Mouse (Mus musculus) limb, embryonic 12.5 days (tissue): ENCODE results near the gene Gdf9. TPM values are rescaled to one million over a fixed set of nuclear protein-coding genes. Genes with fewer than 3 reads are reported as not detected.

ENCODE experiments used
- ATAC-seq: fragments of 200-750 bp; cut with Nextera tagmentation; 2 replicates; pipeline ENCODE4 v1.8.0; 2017; ENCODE audit warnings: low read depth, moderate TSS enrichment; ENCODE audit not compliant: insufficient number of reproducible peaks, insufficient read depth, low FRiP score, low TSS enrichment
- H3K27ac ChIP-seq: fragments of 300-500 bp; sonication (generic); 2 replicates; pipeline ENCODE4 v1.5.1; 2016; ENCODE audit warnings: mild to moderate bottlenecking, moderate library complexity
- H3K27me3 ChIP-seq: fragments of 300-500 bp; sonication (generic); 2 replicates; pipeline ENCODE4 v1.6.1; 2016; ENCODE audit warnings: mild to moderate bottlenecking, moderate library complexity
- H3K36me3 ChIP-seq: fragments of 300-500 bp; sonication (generic); 2 replicates; pipeline ENCODE4 v1.6.1; 2016; ENCODE audit warnings: mild to moderate bottlenecking, moderate library complexity
- H3K4me1 ChIP-seq: fragments of 300-500 bp; sonication (generic); replicated peaks from 2 replicates; pipeline ENCODE4 v1.6.1; 2016
- H3K4me2 ChIP-seq: fragments of 300-500 bp; sonication (generic); 2 replicates; pipeline ENCODE4 v1.6.1; 2016; ENCODE audit warnings: mild to moderate bottlenecking, moderate library complexity
- H3K4me3 ChIP-seq: fragments of 300-500 bp; sonication (generic); replicated peaks from 2 replicates; pipeline ENCODE4 v1.5.1; 2016; ENCODE audit warnings: mild to moderate bottlenecking
- H3K9ac ChIP-seq: fragments of 300-500 bp; sonication (generic); replicated peaks from 2 replicates; pipeline ENCODE4 v1.6.1; 2016; ENCODE audit warnings: mild to moderate bottlenecking, moderate library complexity
- H3K9me3 ChIP-seq: fragments of 300-500 bp; sonication (generic); 2 replicates; pipeline ENCODE4 v1.6.1; 2016; ENCODE audit warnings: mild to moderate bottlenecking, moderate library complexity
- WGBS: fragments of 180-500 bp; shearing (Covaris S2); methylation state at CpG from one replicate; pipeline ENCODE4 v1.1.7; 2016; 5-methylcytosine and 5-hydroxymethylcytosine counted together
- polyA plus RNA-seq: library from polyadenylated mRNA; unstranded; fragments of >200 nt; fragmentation: Nextera tagmentation; extraction: Ambion mirVana; gene quantifications from 2 replicates; pipeline ENCODE4 v1.2.1, GENCODE M21; 2016

Gene Gdf9
- polyA plus RNA-seq, 1 experiment from 2014 or later, result 1.2 TPM

GRCm38 (mm10) chr11:53460192-53460591 is 29.4 kb downstream of the Gdf9 start:
- Histone ChIP-seq H3K27me3 (peaks cover 61% of the 10 kb centered on the region), H3K36me3 (peaks cover 4% of the 10 kb centered on the region; the same call in 1 of the 2 replicates), H3K4me1 (peaks cover 15% of the 10 kb centered on the region), H3K9me3 (no peaks in the 10 kb centered on the region), H3K4me3 (no peak overlapping the region), H3K9ac (no peak overlapping the region), H3K27ac (no peak overlapping the region), H3K4me2 (no peak overlapping the region)
- ATAC-seq, result no peak
- WGBS, result 91% methylated on average over 3 of the region's 3 CpGs

- Histone ChIP-seq H3K4me3 (no peak overlapping the region), H3K4me2 (no peak overlapping the region), H3K9me3 (no peaks in the 10 kb centered on the region), H3K9ac (no peak overlapping the region), H3K27ac (no peak overlapping the region), H3K4me1 (peaks cover 20% of the 10 kb centered on the region), H3K36me3 (peaks cover 4% of the 10 kb centered on the region; the same call in 1 of the 2 replicates), H3K27me3 (peaks cover 68% of the 10 kb centered on the region)
- 24% methylated on average over 5 of the region's 5 CpGs for WGBS
- no peak for ATAC-seq
Observed at GRCm38 (mm10) chr11:53461727-53462126, 30.9 kb downstream of the Gdf9 start.

GRCm38 (mm10) chr11:53463551-53464424 is 33.0 kb downstream of the Gdf9 start:
- H3K36me3 ChIP-seq, result peaks cover 4% of the 10 kb centered on the region; the same call in 1 of the 2 replicates
- WGBS, result 7% methylated on average over 55 of the region's 55 CpGs
- peak overlapping the region; percentile 40 for H3K4me3 ChIP-seq
- peak overlapping the region; percentile 44 for H3K9ac ChIP-seq
- no peak overlapping the region for H3K27ac ChIP-seq
- H3K9me3 ChIP-seq, result no peaks in the 10 kb centered on the region
- H3K27me3 ChIP-seq, result peaks cover 66% of the 10 kb centered on the region
- H3K4me1 ChIP-seq, result peaks cover 25% of the 10 kb centered on the region
- no peak for ATAC-seq
- H3K4me2 ChIP-seq, result peak overlapping the region; percentile 86

- peak; percentile 18; the same call in 1 of the 2 replicates for ATAC-seq
- WGBS, result 8% methylated on average over 40 of the region's 40 CpGs
Observed at GRCm38 (mm10) chr11:53466231-53466971, 35.6 kb downstream of the Gdf9 start.

GRCm38 (mm10) chr11:53469294-53469967 is 38.6 kb downstream of the Gdf9 start:
- no peak overlapping the region for H3K9ac ChIP-seq
- H3K4me3 ChIP-seq, result no peak overlapping the region; the same call in 1 of the 2 replicates
- 38% methylated on average over 16 of the region's 16 CpGs for WGBS
- H3K36me3 ChIP-seq, result peaks cover 4% of the 10 kb centered on the region; the same call in 1 of the 2 replicates
- peaks cover 56% of the 10 kb centered on the region for H3K27me3 ChIP-seq
- no peaks in the 10 kb centered on the region for H3K9me3 ChIP-seq
- H3K4me2 ChIP-seq, result peak overlapping the region; percentile 55
- H3K27ac ChIP-seq, result peak overlapping the region; percentile 80
- peaks cover 24% of the 10 kb centered on the region for H3K4me1 ChIP-seq
- ATAC-seq, result no peak

More at GRCm38 (mm10) chr11:53466231-53466971, 35.6 kb downstream of the Gdf9 start:
- Histone ChIP-seq H3K4me3 (peak overlapping the region; percentile 24), H3K9me3 (no peaks in the 10 kb centered on the region), H3K4me2 (peak overlapping the region; percentile 56), H3K4me1 (peaks cover 39% of the 10 kb centered on the region), H3K36me3 (peaks cover 4% of the 10 kb centered on the region; the same call in 1 of the 2 replicates), H3K27ac (no peak overlapping the region), H3K9ac (no peak overlapping the region; the same call in 1 of the 2 replicates), H3K27me3 (peaks cover 76% of the 10 kb centered on the region)

- Histone ChIP-seq H3K4me1 (peaks cover 24% of the 10 kb centered on the region), H3K27me3 (peaks cover 56% of the 10 kb centered on the region), H3K36me3 (no peaks in the 10 kb centered on the region; the same call in 1 of the 2 replicates), H3K27ac (peak within 1 kb of the TSS; percentile 74), H3K9me3 (no peaks in the 10 kb centered on the region), H3K4me2 (peak within 1 kb of the TSS; percentile 55), H3K9ac (0 out of 2 replicates have a peak within 1 kb of the TSS, but pooled peaks have one; percentile 8), H3K4me3 (peak within 1 kb of the TSS; percentile 22)
- 4% methylated on average over 29 of the region's 29 CpGs for WGBS
- ATAC-seq, result peak; percentile 70; the same call in 1 of the 2 replicates
Observed at GRCm38 (mm10) chr11:53469968-53470695, 39.3 kb downstream of the Gdf9 start, which contains the start of gene Gm9837. Gm9837 (minus strand) TSS chr11:53470479.

- ATAC-seq, result no peak
- peaks cover 52% of the 10 kb centered on the region for H3K27me3 ChIP-seq
Observed at GRCm38 (mm10) chr11:53472709-53473108, 41.9 kb downstream of the Gdf9 start.

GRCm38 (mm10) chr11:53475620-53476019 is 44.8 kb downstream of the Gdf9 start:
- Histone ChIP-seq H3K4me2 (no peak overlapping the region), H3K4me3 (no peak overlapping the region), H3K27ac (no peak overlapping the region), H3K27me3 (peaks cover 74% of the 10 kb centered on the region), H3K4me1 (peaks cover 26% of the 10 kb centered on the region), H3K9ac (no peak overlapping the region), H3K36me3 (no peaks in the 10 kb centered on the region), H3K9me3 (no peaks in the 10 kb centered on the region)
- WGBS, result 39% methylated on average over 8 of the region's 8 CpGs
- ATAC-seq, result no peak

More at GRCm38 (mm10) chr11:53472709-53473108, 41.9 kb downstream of the Gdf9 start:
- Histone ChIP-seq H3K4me2 (no peak overlapping the region), H3K36me3 (no peaks in the 10 kb centered on the region), H3K27ac (no peak overlapping the region), H3K4me1 (peaks cover 14% of the 10 kb centered on the region), H3K9ac (no peak overlapping the region), H3K4me3 (no peak overlapping the region), H3K9me3 (no peaks in the 10 kb centered on the region)
- 78% methylated on average over 3 of the region's 3 CpGs for WGBS

- Histone ChIP-seq H3K9ac (no peak overlapping the region), H3K4me3 (no peak overlapping the region), H3K36me3 (no peaks in the 10 kb centered on the region), H3K9me3 (no peaks in the 10 kb centered on the region), H3K4me1 (peaks cover 18% of the 10 kb centered on the region), H3K27ac (no peak overlapping the region), H3K4me2 (no peak overlapping the region), H3K27me3 (peaks cover 81% of the 10 kb centered on the region)
- 16% methylated on average over 7 of the region's 7 CpGs for WGBS
- ATAC-seq, result no peak
Observed at GRCm38 (mm10) chr11:53477833-53478232, 47.0 kb downstream of the Gdf9 start.
